Mouse (Mus musculus): ENCODE data around the gene Txn2. TPM values are rescaled to one million over a fixed set of nuclear protein-coding genes. Genes with fewer than 3 reads are reported as not detected.
A peak's percentile ranks its signal among the peaks of the same experiment; 100 is the strongest.

The Txn2 gene
- polyA plus RNA-seq, 1 experiment from 2014 or later = 234 TPM

DNA sequence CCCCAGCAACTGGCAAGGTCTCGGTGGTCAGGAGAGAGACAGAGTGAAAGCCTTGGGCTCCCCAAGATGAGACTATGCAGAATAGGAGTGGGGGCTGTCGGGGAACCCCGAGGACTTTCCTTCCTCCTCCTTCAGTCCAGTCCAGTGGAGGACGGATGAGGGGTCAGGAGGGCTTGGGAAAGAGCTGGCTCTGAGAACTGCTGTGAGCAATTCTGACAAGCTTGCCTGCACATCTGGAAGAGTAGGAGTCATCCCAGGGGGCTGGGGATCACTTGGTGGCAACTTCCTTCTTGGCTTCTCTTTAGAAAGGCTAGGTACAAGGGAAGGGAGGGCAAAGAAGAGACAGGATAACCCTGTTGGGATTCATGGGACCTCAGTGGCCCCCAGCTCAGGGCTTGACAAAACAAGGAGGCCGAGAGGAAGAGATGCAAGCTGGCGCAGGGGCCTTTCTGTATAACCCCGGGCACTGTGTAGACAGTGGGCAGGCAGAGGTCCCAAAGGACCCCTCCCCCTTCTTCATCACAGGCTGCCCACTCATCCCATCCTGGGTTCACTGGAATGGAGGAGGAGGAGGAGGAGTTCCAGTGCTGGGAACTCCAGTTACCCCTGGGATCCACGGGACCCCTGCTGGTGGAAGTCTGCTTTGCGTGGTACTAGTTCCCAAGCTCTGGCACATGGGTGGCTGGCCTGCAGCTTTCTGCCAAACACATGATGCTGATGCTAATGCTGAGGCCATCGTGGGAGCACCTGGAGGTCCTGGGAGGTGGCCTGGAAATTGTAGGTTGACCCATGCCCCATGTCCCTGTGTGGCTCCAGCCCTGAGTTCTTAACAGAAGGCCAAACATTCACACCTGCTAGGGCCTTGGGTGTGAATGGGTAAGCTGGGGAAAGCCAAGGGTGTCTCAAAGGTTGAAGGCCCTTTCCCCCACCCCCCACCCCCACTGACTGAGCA, 8.0 kb downstream of the Txn2 start:
- peaks cover 83% of the 10 kb centered on the region for H3K36me3 ChIP-seq (ENCODE audit: control insufficient read depth, insufficient read depth, low read length)

DNA sequence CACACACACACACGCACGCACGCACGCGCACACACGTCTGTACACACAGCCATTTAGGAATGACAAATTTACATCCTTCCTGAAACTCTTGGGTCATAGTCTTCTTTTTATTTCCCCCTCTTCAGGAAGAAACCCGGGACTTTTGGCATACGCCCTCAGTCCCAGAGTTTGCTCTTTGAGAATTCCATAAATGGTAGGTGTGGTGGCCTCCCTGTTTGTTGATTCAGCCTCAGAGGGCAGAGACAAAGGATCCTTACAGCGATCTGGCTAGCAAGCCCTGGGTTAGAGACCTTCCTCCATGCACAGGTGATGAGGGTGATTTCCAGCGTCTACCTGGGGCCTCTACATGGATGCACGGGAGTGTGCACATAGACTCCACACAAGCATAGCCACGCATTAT, 9.4 kb downstream of the Txn2 start:
- WGBS = 79% methylated on average over 10 of the region's 12 CpGs
- Histone ChIP-seq H3K9ac (ENCODE audit: low read depth, low read length) (no peak overlapping the region), H3K4me1 (ENCODE audit: control insufficient read depth, insufficient read depth, low read length) (no peaks in the 10 kb centered on the region), H3K4me2 (ENCODE audit: low read depth, low read length) (no peak overlapping the region), H3K27ac (replicated peaks; ENCODE audit: low read depth, low read length) (no peak overlapping the region), H3K36me3 (ENCODE audit: control insufficient read depth, insufficient read depth, low read length) (peaks cover 86% of the 10 kb centered on the region), H3K4me3 (ENCODE audit: low read depth, low read length) (no peak overlapping the region), H3K27me3 (replicated peaks; ENCODE audit: control insufficient read depth, insufficient read depth, low read length) (no peaks in the 10 kb centered on the region), H3K9me3 (ENCODE audit: control insufficient read depth, low read length) (no peaks in the 10 kb centered on the region)
- DNase-seq (ENCODE audit: low spot score) (no peak), ATAC-seq (ENCODE audit: low read depth) (no peak)

More for the DNA sequence above, 8.0 kb downstream of the Txn2 start:
- no peak overlapping the region for H3K27ac ChIP-seq (replicated peaks; ENCODE audit: low read depth, low read length)
- H3K9ac ChIP-seq (ENCODE audit: low read depth, low read length) = no peak overlapping the region
- no peak overlapping the region for H3K4me3 ChIP-seq (ENCODE audit: low read depth, low read length)
- no peaks in the 10 kb centered on the region for H3K4me1 ChIP-seq (ENCODE audit: control insufficient read depth, insufficient read depth, low read length)
- 72% methylated on average over 10 of the region's 10 CpGs for WGBS
- DNase-seq (ENCODE audit: low spot score) (no peak), ATAC-seq (ENCODE audit: low read depth) (no peak)
- no peak overlapping the region for H3K4me2 ChIP-seq (ENCODE audit: low read depth, low read length)
- H3K27me3 ChIP-seq (replicated peaks; ENCODE audit: control insufficient read depth, insufficient read depth, low read length) = no peaks in the 10 kb centered on the region
- H3K9me3 ChIP-seq (ENCODE audit: control insufficient read depth, low read length) = no peaks in the 10 kb centered on the region

DNA sequence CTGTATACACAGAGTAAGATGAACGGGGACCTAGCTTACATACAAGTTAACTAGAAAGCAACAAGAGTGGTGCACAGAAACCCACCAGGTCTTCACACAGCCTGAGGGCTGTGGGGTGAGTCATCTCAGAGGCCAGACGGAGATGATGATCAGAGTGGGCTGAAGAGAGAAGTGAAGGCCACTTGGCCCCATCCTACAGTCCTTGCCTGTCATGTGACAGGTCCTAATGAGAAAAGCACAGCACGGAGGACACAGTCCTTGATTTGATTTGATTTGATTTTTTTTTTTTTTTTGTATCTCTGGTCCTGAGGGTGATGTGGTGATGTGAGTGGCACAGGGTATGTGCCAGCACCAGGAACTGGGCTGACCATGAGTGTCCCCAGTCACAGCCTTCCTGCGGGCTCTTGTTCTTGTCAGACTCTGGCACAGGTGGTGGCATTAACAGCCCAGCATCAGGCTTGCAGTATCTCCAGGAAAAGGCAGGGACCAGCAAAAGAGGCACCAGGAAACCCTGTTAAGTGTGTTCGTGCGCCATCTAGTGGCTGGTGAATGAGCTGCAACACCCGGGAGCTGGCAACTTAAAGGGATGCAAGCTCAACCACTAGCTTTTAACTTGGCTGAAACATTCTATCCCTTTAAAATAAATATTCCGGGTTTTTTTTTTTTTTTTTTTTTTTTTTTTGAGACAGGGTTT, 11.8 kb downstream of the Txn2 start:
- Histone ChIP-seq H3K4me2 (ENCODE audit: low read depth, low read length) (no peak overlapping the region), H3K4me3 (ENCODE audit: low read depth, low read length) (no peak overlapping the region), H3K27me3 (replicated peaks; ENCODE audit: control insufficient read depth, insufficient read depth, low read length) (no peaks in the 10 kb centered on the region), H3K27ac (replicated peaks; ENCODE audit: low read depth, low read length) (no peak overlapping the region), H3K9ac (ENCODE audit: low read depth, low read length) (no peak overlapping the region), H3K36me3 (ENCODE audit: control insufficient read depth, insufficient read depth, low read length) (peaks cover 69% of the 10 kb centered on the region), H3K4me1 (ENCODE audit: control insufficient read depth, insufficient read depth, low read length) (no peaks in the 10 kb centered on the region), H3K9me3 (ENCODE audit: control insufficient read depth, low read length) (no peaks in the 10 kb centered on the region)
- WGBS = 37% methylated on average over 8 of the region's 8 CpGs
- DNase-seq (ENCODE audit: low spot score) (peak; percentile 89), ATAC-seq (ENCODE audit: low read depth) (peak; percentile 55; the same call in 1 of the 2 replicates)

DNA sequence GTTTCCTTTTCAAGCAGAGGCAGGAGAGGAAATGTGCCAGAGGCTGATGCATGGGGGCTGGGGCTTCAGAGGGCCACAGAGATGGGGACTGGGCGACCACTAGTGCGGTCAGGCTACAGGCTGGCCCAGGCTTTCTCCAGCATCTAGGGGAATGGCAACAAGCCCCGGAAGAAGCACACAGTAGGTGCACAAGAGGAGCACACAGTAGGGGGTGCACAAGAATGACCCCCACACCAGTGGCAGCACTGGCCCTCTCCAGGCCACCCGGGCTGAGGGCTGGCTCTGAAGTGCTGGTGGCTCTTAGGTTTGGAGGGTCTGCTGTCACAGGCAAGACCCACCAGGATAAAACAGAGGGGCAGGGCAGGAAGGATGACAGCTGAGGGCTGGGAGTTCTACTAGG, 13.5 kb downstream of the Txn2 start:
- H3K36me3 ChIP-seq (ENCODE audit: control insufficient read depth, insufficient read depth, low read length) = peaks cover 55% of the 10 kb centered on the region
- ATAC-seq (ENCODE audit: low read depth) (no peak), DNase-seq (ENCODE audit: low spot score) (no peak)
- H3K4me2 ChIP-seq (ENCODE audit: low read depth, low read length) = no peak overlapping the region
- H3K4me3 ChIP-seq (ENCODE audit: low read depth, low read length) = no peak overlapping the region
- H3K9ac ChIP-seq (ENCODE audit: low read depth, low read length) = no peak overlapping the region
- WGBS = 93% methylated on average over 4 of the region's 4 CpGs
- H3K27ac ChIP-seq (replicated peaks; ENCODE audit: low read depth, low read length) = no peak overlapping the region
- H3K4me1 ChIP-seq (ENCODE audit: control insufficient read depth, insufficient read depth, low read length) = no peaks in the 10 kb centered on the region
- H3K9me3 ChIP-seq (ENCODE audit: control insufficient read depth, low read length) = no peaks in the 10 kb centered on the region
- H3K27me3 ChIP-seq (replicated peaks; ENCODE audit: control insufficient read depth, insufficient read depth, low read length) = no peaks in the 10 kb centered on the region

DNA sequence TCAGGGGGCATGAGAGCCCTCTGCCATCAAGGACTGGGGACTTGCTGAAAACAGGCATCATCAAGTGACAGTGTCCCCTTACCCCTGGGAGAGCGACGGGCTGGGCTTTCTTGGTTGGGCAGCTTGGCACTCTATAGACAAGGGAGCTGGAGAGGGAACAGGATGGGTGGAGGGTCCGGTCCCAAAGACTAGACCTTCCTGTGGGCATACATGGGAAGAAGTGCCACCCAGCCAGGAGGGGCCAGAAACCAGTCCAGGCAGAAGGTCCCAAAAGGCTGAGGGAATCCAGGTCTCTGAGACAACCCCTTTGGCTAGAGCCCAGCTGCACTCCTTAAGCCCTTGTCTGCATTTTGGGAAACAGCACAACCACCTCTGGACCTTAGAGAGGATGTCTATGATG, 14.3 kb downstream of the Txn2 start:
- H3K27me3 ChIP-seq (replicated peaks; ENCODE audit: control insufficient read depth, insufficient read depth, low read length) = no peaks in the 10 kb centered on the region
- peaks cover 47% of the 10 kb centered on the region for H3K36me3 ChIP-seq (ENCODE audit: control insufficient read depth, insufficient read depth, low read length)
- no peak overlapping the region for H3K9ac ChIP-seq (ENCODE audit: low read depth, low read length)
- H3K9me3 ChIP-seq (ENCODE audit: control insufficient read depth, low read length) = no peaks in the 10 kb centered on the region
- ATAC-seq (ENCODE audit: low read depth) (no peak), DNase-seq (ENCODE audit: low spot score) (no peak)
- 93% methylated on average over 3 of the region's 3 CpGs for WGBS
- H3K4me3 ChIP-seq (ENCODE audit: low read depth, low read length) = no peak overlapping the region
- H3K4me1 ChIP-seq (ENCODE audit: control insufficient read depth, insufficient read depth, low read length) = no peaks in the 10 kb centered on the region
- H3K27ac ChIP-seq (replicated peaks; ENCODE audit: low read depth, low read length) = no peak overlapping the region
- no peak overlapping the region for H3K4me2 ChIP-seq (ENCODE audit: low read depth, low read length)

DNA sequence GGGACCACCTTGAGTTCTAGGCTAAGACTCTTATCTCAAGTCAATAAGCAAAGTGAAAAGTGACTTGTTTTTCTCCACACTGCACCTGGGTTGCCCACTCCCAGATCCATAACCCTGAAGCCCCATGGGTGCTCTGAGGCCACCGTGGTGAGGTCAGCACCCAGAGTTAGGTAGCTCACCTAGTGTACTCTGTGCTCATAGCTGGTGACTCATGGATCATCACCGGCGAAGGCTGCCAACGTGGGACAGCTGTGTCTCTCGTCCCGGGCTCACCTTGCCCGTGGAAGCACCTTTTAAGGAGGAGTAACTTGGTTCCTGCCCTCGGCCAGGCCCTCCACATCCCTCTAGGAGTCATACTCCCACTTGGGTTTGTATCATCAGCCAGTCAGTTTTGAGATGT, 15.8 kb downstream of the Txn2 start:
- ATAC-seq (ENCODE audit: low read depth) (no peak), DNase-seq (ENCODE audit: low spot score) (no peak)
- Histone ChIP-seq H3K4me1 (ENCODE audit: control insufficient read depth, insufficient read depth, low read length) (no peaks in the 10 kb centered on the region), H3K4me2 (ENCODE audit: low read depth, low read length) (no peak overlapping the region), H3K9me3 (ENCODE audit: control insufficient read depth, low read length) (no peaks in the 10 kb centered on the region), H3K27ac (replicated peaks; ENCODE audit: low read depth, low read length) (no peak overlapping the region), H3K27me3 (replicated peaks; ENCODE audit: control insufficient read depth, insufficient read depth, low read length) (no peaks in the 10 kb centered on the region), H3K36me3 (ENCODE audit: control insufficient read depth, insufficient read depth, low read length) (peaks cover 35% of the 10 kb centered on the region), H3K9ac (ENCODE audit: low read depth, low read length) (no peak overlapping the region), H3K4me3 (ENCODE audit: low read depth, low read length) (no peak overlapping the region)
- WGBS = 84% methylated on average over 8 of the region's 8 CpGs

DNA sequence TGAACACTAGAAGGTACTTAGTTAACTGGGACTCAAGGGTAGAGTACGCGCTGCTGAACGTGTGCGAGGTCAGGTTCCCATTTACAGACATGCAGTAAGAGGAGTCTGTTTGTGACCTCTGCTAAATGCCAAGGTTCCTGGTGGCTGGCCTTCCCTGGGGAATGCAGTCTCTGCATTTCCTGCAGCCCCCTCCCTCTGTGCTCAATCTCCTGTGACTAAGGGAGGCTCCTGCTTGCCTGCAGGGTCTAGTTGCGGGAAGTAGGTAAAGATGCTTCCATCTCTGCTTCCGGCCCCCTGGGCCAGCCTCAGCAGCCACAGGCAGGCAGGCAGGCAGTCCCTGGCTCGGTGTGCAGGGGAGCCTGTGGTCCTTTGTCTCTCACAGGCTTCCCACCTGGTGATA, 16.2 kb downstream of the Txn2 start:
- no peak overlapping the region; the same call in 1 of the 2 replicates for H3K27ac ChIP-seq (replicated peaks; ENCODE audit: low read depth, low read length)
- DNase-seq (ENCODE audit: low spot score) (no peak), ATAC-seq (ENCODE audit: low read depth) (no peak)
- peaks cover 35% of the 10 kb centered on the region for H3K36me3 ChIP-seq (ENCODE audit: control insufficient read depth, insufficient read depth, low read length)
- H3K9ac ChIP-seq (ENCODE audit: low read depth, low read length) = no peak overlapping the region
- 38% methylated on average over 7 of the region's 7 CpGs for WGBS
- H3K4me2 ChIP-seq (ENCODE audit: low read depth, low read length) = no peak overlapping the region
- H3K4me3 ChIP-seq (ENCODE audit: low read depth, low read length) = no peak overlapping the region
- no peaks in the 10 kb centered on the region for H3K27me3 ChIP-seq (replicated peaks; ENCODE audit: control insufficient read depth, insufficient read depth, low read length)
- no peaks in the 10 kb centered on the region for H3K9me3 ChIP-seq (ENCODE audit: control insufficient read depth, low read length)
- no peaks in the 10 kb centered on the region for H3K4me1 ChIP-seq (ENCODE audit: control insufficient read depth, insufficient read depth, low read length)

DNA sequence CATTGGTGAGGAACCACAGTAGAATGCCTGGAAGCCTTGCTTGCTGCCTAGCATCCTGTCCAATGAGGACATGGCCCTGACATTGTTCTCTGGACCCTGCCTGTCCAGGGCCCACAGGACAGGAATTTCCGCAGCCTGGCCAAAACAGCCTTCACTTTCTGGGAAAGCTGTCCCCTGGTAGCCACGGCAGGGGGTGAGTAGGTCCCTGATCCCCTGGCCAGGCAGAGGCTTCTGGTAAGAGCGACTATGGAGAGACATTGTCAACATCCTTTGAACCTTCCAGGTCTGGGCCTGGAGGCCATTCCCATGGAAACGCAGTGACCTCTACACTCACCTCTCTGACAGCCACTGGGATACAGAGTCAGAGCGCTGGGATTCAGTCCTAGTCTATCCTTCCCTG, 16.8 kb downstream of the Txn2 start:
- Histone ChIP-seq H3K27ac (replicated peaks; ENCODE audit: low read depth, low read length) (no peak overlapping the region), H3K4me3 (ENCODE audit: low read depth, low read length) (no peak overlapping the region), H3K9me3 (ENCODE audit: control insufficient read depth, low read length) (no peaks in the 10 kb centered on the region), H3K4me1 (ENCODE audit: control insufficient read depth, insufficient read depth, low read length) (no peaks in the 10 kb centered on the region), H3K4me2 (ENCODE audit: low read depth, low read length) (no peak overlapping the region), H3K36me3 (ENCODE audit: control insufficient read depth, insufficient read depth, low read length) (peaks cover 34% of the 10 kb centered on the region), H3K9ac (ENCODE audit: low read depth, low read length) (no peak overlapping the region), H3K27me3 (replicated peaks; ENCODE audit: control insufficient read depth, insufficient read depth, low read length) (no peaks in the 10 kb centered on the region)
- 52% methylated on average over 4 of the region's 5 CpGs for WGBS
- no peak for DNase-seq (ENCODE audit: low spot score)
- no peak for ATAC-seq (ENCODE audit: low read depth)
